Mouse (Mus musculus): Measurements from ENCODE around the gene Trim3. TPM values are rescaled to one million over a fixed set of nuclear protein-coding genes. Genes with fewer than 3 reads are reported as not detected.
A peak's percentile ranks its signal among the peaks of the same experiment; 100 is the strongest.

The Trim3 gene
- polyA plus RNA-seq, 1 experiment from 2014 or later = 29.7 TPM

- no peak for ATAC-seq (ENCODE audit: insufficient read depth, low FRiP score)
- H3K4me3 ChIP-seq (replicated peaks; ENCODE audit: low read length) = peak overlapping the region; percentile 75
These were observed 51.4 kb downstream of the Trim3 start for GRCm38 (mm10) chr7:105581959-105582358.

DNA sequence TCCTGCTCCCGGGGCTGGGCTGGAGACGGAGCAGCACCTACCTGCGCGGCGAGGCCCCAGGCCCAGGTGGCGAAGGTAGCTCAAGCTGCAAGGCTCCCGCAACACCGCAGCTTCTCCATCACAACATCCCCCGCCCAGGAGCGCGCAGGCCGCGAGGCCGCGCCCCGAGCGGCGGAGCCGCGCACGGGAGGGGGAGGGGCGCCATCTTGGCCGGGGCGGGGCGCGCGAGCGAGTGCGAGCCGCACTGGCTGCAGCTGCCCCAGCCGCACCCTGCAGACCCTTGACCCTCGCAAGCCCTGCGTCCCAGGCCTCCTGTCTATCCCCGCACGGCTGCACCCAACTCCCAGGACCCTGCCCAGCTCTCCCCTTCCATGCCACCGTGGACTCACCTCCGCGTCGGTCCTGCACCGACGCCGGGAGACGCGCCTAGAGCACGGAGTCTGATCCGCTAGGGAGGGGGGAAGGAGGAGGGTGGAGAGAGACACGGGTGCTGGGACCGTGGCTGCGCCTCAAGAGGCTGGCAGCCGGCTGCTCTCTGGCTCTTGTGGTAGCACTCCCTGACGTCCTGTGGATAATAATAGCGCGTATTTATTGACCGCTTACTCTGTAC lies 52.2 kb downstream of the Trim3 start, which contains the start of gene Apbb1:
Apbb1 (minus strand) TSS at position 560 of the 610 bp plus-strand sequence.
- H3K9ac ChIP-seq (ENCODE audit: low read length) = peak within 1 kb of the TSS; percentile 79
- ATAC-seq (ENCODE audit: insufficient read depth, low FRiP score) = peak; percentile 89
- peaks cover 14% of the 10 kb centered on the region for H3K4me1 ChIP-seq (ENCODE audit: control insufficient read depth, insufficient read depth, low read length)
- WGBS = under 1% methylated on average over 45 of the region's 54 CpGs
- H3K36me3 ChIP-seq (ENCODE audit: control insufficient read depth, insufficient read depth, low read length) = no peaks in the 10 kb centered on the region
- H3K4me2 ChIP-seq (ENCODE audit: low read depth, low read length) = peak within 1 kb of the TSS; percentile 82
- no peaks in the 10 kb centered on the region for H3K9me3 ChIP-seq (replicated peaks; ENCODE audit: control insufficient read depth, low read length)
- peak within 1 kb of the TSS; percentile 75 for H3K4me3 ChIP-seq (replicated peaks; ENCODE audit: low read length)
- H3K27me3 ChIP-seq (ENCODE audit: control insufficient read depth, insufficient read depth, low read length) = no peaks in the 10 kb centered on the region
- H3K27ac ChIP-seq (ENCODE audit: low read length) = peak within 1 kb of the TSS; percentile 63

More at GRCm38 (mm10) chr7:105581959-105582358, 51.4 kb downstream of the Trim3 start:
- H3K4me1 ChIP-seq (ENCODE audit: control insufficient read depth, insufficient read depth, low read length) = peaks cover 14% of the 10 kb centered on the region
- 73% methylated on average over 2 of the region's 2 CpGs for WGBS
- H3K27me3 ChIP-seq (ENCODE audit: control insufficient read depth, insufficient read depth, low read length) = no peaks in the 10 kb centered on the region
- no peaks in the 10 kb centered on the region for H3K36me3 ChIP-seq (ENCODE audit: control insufficient read depth, insufficient read depth, low read length)
- no peak overlapping the region for H3K27ac ChIP-seq (ENCODE audit: low read length)
- no peaks in the 10 kb centered on the region for H3K9me3 ChIP-seq (replicated peaks; ENCODE audit: control insufficient read depth, low read length)
- H3K9ac ChIP-seq (ENCODE audit: low read length) = peak overlapping the region; percentile 79; the same call in 1 of the 2 replicates
- H3K4me2 ChIP-seq (ENCODE audit: low read depth, low read length) = peak overlapping the region; percentile 82; the same call in 1 of the 2 replicates

- Histone ChIP-seq H3K4me1 (ENCODE audit: control insufficient read depth, insufficient read depth, low read length) (peaks cover 14% of the 10 kb centered on the region), H3K4me3 (replicated peaks; ENCODE audit: low read length) (peak overlapping the region; percentile 75), H3K4me2 (ENCODE audit: low read depth, low read length) (peak overlapping the region; percentile 82), H3K9me3 (replicated peaks; ENCODE audit: control insufficient read depth, low read length) (no peaks in the 10 kb centered on the region), H3K36me3 (ENCODE audit: control insufficient read depth, insufficient read depth, low read length) (no peaks in the 10 kb centered on the region), H3K27me3 (ENCODE audit: control insufficient read depth, insufficient read depth, low read length) (no peaks in the 10 kb centered on the region), H3K9ac (ENCODE audit: low read length) (peak overlapping the region; percentile 79), H3K27ac (ENCODE audit: low read length) (peak overlapping the region; percentile 63)
- no peak; the same call in 1 of the 2 replicates for ATAC-seq (ENCODE audit: insufficient read depth, low FRiP score)
- WGBS = 1% methylated on average over 18 of the region's 22 CpGs
These were observed 52.7 kb downstream of the Trim3 start for GRCm38 (mm10) chr7:105580627-105581089.

- H3K27ac ChIP-seq (ENCODE audit: low read length) = no peak overlapping the region
- H3K36me3 ChIP-seq (ENCODE audit: control insufficient read depth, insufficient read depth, low read length) = no peaks in the 10 kb centered on the region
- WGBS = 81% methylated on average over 2 of the region's 2 CpGs
- no peak overlapping the region for H3K9ac ChIP-seq (ENCODE audit: low read length)
- no peak for ATAC-seq (ENCODE audit: insufficient read depth, low FRiP score)
- no peak overlapping the region for H3K4me2 ChIP-seq (ENCODE audit: low read depth, low read length)
- H3K4me1 ChIP-seq (ENCODE audit: control insufficient read depth, insufficient read depth, low read length) = peaks cover 14% of the 10 kb centered on the region
- no peak overlapping the region for H3K4me3 ChIP-seq (replicated peaks; ENCODE audit: low read length)
- no peaks in the 10 kb centered on the region for H3K9me3 ChIP-seq (replicated peaks; ENCODE audit: control insufficient read depth, low read length)
- H3K27me3 ChIP-seq (ENCODE audit: control insufficient read depth, insufficient read depth, low read length) = no peaks in the 10 kb centered on the region
These were observed 54.9 kb downstream of the Trim3 start for GRCm38 (mm10) chr7:105578481-105578880.

DNA sequence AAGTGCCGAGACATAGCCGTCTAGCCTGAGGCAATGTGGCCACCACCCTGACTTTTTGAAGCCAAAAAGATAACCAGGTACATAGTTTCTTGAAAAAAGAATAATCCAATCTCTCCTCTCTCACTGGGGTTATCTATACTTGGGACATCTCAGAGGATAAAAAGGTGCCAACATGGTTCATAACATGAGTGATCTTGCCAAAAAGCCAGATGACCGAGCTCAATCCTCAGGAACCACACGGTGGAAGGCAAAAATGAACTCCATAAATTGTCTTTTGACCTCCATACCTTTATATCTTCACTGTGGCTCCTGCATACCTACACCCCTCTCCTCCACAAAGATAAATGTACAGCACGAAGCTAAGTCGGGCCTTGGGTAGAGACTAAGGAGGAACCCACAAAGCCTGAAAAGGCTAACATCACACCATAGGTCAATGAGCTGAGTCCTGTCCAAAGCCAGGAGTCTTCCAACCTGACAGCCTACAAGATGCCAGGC lies 55.9 kb downstream of the Trim3 start:
- H3K27ac ChIP-seq (ENCODE audit: low read length) = no peak overlapping the region
- H3K4me2 ChIP-seq (ENCODE audit: low read depth, low read length) = no peak overlapping the region
- peaks cover 14% of the 10 kb centered on the region for H3K4me1 ChIP-seq (ENCODE audit: control insufficient read depth, insufficient read depth, low read length)
- H3K36me3 ChIP-seq (ENCODE audit: control insufficient read depth, insufficient read depth, low read length) = no peaks in the 10 kb centered on the region
- WGBS = 92% methylated on average over 6 of the region's 6 CpGs
- H3K9me3 ChIP-seq (replicated peaks; ENCODE audit: control insufficient read depth, low read length) = no peaks in the 10 kb centered on the region
- H3K9ac ChIP-seq (ENCODE audit: low read length) = no peak overlapping the region
- no peaks in the 10 kb centered on the region for H3K27me3 ChIP-seq (ENCODE audit: control insufficient read depth, insufficient read depth, low read length)
- no peak for ATAC-seq (ENCODE audit: insufficient read depth, low FRiP score)
- no peak overlapping the region for H3K4me3 ChIP-seq (replicated peaks; ENCODE audit: low read length)

DNA sequence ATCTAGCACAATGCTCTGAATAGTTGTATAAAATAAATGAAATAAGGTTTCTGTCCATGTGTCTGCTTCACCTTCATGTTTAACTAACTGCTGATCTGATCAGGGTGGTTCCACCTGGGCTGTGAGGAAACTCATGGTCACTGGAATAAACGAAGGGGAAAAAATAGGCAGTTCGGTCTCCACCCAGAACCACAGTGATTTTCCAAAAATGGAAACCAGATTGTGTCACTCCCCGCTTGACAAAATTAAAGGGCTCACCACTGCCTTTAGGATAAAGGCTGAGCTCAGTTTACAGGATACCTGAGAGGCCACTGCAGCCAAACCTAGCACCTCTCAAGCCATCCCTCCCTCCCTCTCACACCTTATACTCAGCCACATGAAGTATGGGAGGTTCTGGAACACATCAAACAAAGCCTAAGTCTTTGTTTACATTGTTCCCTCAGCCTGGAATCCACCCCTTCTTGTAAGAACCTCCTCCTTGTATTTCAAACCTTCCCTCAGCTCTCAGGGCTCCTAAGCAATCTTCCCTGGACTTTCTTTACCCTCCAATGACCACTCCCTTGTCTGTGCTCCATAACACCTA lies 57.1 kb downstream of the Trim3 start:
- Histone ChIP-seq H3K27me3 (ENCODE audit: control insufficient read depth, insufficient read depth, low read length) (no peaks in the 10 kb centered on the region), H3K9ac (ENCODE audit: low read length) (no peak overlapping the region), H3K4me1 (ENCODE audit: control insufficient read depth, insufficient read depth, low read length) (peaks cover 9% of the 10 kb centered on the region), H3K9me3 (replicated peaks; ENCODE audit: control insufficient read depth, low read length) (no peaks in the 10 kb centered on the region), H3K27ac (ENCODE audit: low read length) (no peak overlapping the region), H3K4me2 (ENCODE audit: low read depth, low read length) (no peak overlapping the region), H3K36me3 (ENCODE audit: control insufficient read depth, insufficient read depth, low read length) (no peaks in the 10 kb centered on the region), H3K4me3 (replicated peaks; ENCODE audit: low read length) (no peak overlapping the region)
- 56% methylated on average over 3 of the region's 3 CpGs for WGBS
- 0 out of 2 replicates have a peak, but pooled peaks have one; percentile 15 for ATAC-seq (ENCODE audit: insufficient read depth, low FRiP score)

DNA sequence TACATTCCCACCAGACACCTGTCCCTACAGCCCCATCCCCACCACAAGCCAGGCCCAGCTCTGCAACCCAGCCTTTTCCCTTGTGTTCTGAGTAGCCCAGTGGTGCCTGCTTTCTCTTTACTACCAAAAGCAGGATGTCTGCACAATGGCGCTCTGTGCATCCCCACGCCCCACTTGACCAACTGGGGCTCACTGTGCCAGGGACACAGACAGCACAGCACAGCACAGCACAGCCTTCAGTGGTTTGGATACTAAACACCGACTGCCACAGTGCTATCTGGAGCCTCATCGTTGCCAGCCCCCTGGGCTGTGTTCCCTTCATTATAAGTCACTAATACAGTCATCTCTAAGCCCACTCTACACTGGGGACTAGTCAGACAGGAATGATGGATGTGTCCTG lies 58.8 kb downstream of the Trim3 start:
- no peaks in the 10 kb centered on the region for H3K36me3 ChIP-seq (ENCODE audit: control insufficient read depth, insufficient read depth, low read length)
- H3K4me1 ChIP-seq (ENCODE audit: control insufficient read depth, insufficient read depth, low read length) = no peaks in the 10 kb centered on the region; the same call in none of the 2 replicates
- H3K9me3 ChIP-seq (replicated peaks; ENCODE audit: control insufficient read depth, low read length) = no peaks in the 10 kb centered on the region
- ATAC-seq (ENCODE audit: insufficient read depth, low FRiP score) = no peak
- no peak overlapping the region for H3K4me2 ChIP-seq (ENCODE audit: low read depth, low read length)
- no peak overlapping the region for H3K4me3 ChIP-seq (replicated peaks; ENCODE audit: low read length)
- H3K27ac ChIP-seq (ENCODE audit: low read length) = no peak overlapping the region
- no peaks in the 10 kb centered on the region for H3K27me3 ChIP-seq (ENCODE audit: control insufficient read depth, insufficient read depth, low read length)
- no peak overlapping the region for H3K9ac ChIP-seq (ENCODE audit: low read length)
- 96% methylated on average over 4 of the region's 4 CpGs for WGBS

DNA sequence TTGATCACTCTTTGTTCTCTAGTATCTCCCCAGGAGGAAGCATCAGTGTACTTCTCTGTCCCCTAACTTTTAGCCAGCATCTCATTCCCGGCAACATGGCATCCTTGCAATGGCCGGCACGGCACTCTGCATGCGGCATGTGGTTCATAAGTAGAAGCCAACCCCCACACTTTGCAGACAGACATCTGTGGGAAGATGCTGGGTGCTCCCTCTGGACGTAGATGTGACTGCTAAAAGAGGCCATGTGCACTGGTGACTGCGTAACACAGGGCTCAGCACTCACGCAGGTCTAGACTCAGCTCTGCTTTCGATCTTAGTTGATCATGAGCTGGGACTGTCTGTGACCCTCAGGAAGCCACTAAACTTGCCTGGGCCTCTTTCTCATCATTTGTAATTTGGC lies 60.4 kb downstream of the Trim3 start:
- H3K4me2 ChIP-seq (ENCODE audit: low read depth, low read length) = no peak overlapping the region
- H3K27me3 ChIP-seq (ENCODE audit: control insufficient read depth, insufficient read depth, low read length) = no peaks in the 10 kb centered on the region
- WGBS = 92% methylated on average over 8 of the region's 8 CpGs
- no peaks in the 10 kb centered on the region for H3K36me3 ChIP-seq (ENCODE audit: control insufficient read depth, insufficient read depth, low read length)
- H3K4me1 ChIP-seq (ENCODE audit: control insufficient read depth, insufficient read depth, low read length) = peaks cover 9% of the 10 kb centered on the region
- H3K9ac ChIP-seq (ENCODE audit: low read length) = no peak overlapping the region
- no peak for ATAC-seq (ENCODE audit: insufficient read depth, low FRiP score)
- H3K9me3 ChIP-seq (replicated peaks; ENCODE audit: control insufficient read depth, low read length) = no peaks in the 10 kb centered on the region
- no peak overlapping the region for H3K4me3 ChIP-seq (replicated peaks; ENCODE audit: low read length)
- no peak overlapping the region for H3K27ac ChIP-seq (ENCODE audit: low read length)

DNA sequence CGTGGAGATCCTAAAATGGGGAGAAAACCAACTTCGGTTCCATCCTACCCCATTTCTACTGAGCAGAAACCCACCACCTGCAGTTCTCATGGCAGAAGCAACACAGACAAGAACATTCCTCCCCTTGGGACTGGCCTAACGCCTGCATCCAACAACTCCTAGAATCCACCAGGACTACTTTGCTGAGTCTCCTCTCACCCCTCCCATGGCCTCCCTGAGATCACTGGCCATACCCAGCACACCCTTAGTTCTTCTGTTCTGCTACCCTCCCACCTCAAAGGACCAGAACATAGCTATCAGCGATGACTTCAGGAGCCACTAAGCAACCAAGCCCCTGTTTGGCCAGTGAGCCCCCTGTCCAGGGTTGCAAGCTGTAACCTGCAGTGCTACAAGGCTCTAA lies 62.6 kb downstream of the Trim3 start:
- Histone ChIP-seq H3K27ac (ENCODE audit: low read length) (no peak overlapping the region), H3K9me3 (replicated peaks; ENCODE audit: control insufficient read depth, low read length) (no peaks in the 10 kb centered on the region), H3K4me1 (ENCODE audit: control insufficient read depth, insufficient read depth, low read length) (peaks cover 9% of the 10 kb centered on the region), H3K4me2 (ENCODE audit: low read depth, low read length) (no peak overlapping the region), H3K4me3 (replicated peaks; ENCODE audit: low read length) (no peak overlapping the region), H3K9ac (ENCODE audit: low read length) (no peak overlapping the region), H3K36me3 (ENCODE audit: control insufficient read depth, insufficient read depth, low read length) (0 out of 2 replicates have a peak, but pooled peaks cover 5% of the 10 kb centered on the region), H3K27me3 (ENCODE audit: control insufficient read depth, insufficient read depth, low read length) (no peaks in the 10 kb centered on the region)
- 77% methylated on average over 4 of the region's 4 CpGs for WGBS
- no peak for ATAC-seq (ENCODE audit: insufficient read depth, low FRiP score)
